Mouse (Mus musculus) left cerebral cortex, adult 8-10 months (tissue): ENCODE results near the gene Itpkb. TPM values are rescaled to one million over a fixed set of nuclear protein-coding genes. Genes with fewer than 3 reads are reported as not detected.

ENCODE experiments used
- DNase-seq, 2 experiments: peaks; one replicate each; pipeline ENCODE4 v3.0.0; 2022; ENCODE audit warnings: low spot score in 2 of 2
- total RNA-seq, 4 experiments: library from RNA; stranded (reverse); gene quantifications; 2 replicates each; pipeline ENCODE4 v1.2.4; 2022

Gene Itpkb
- total RNA-seq, 4 experiments from 2014 or later, result 19.7 to 26.2 (median 21.4) TPM

GRCm38 (mm10) chr1:180393017-180393797, 62.9 kb downstream of the Itpkb start:
- no peak for DNase-seq

- DNase-seq, result no peak
Measured at GRCm38 (mm10) chr1:180393873-180394272, 63.6 kb downstream of the Itpkb start.

GRCm38 (mm10) chr1:180397734-180398133, 67.4 kb downstream of the Itpkb start:
- DNase-seq, result no peak

GRCm38 (mm10) chr1:180398446-180398845, 68.2 kb downstream of the Itpkb start:
- no peak for DNase-seq

GRCm38 (mm10) chr1:180400691-180401455, 70.6 kb downstream of the Itpkb start:
- no peak for DNase-seq

- DNase-seq, result no peak
Measured at GRCm38 (mm10) chr1:180401725-180402124, 71.4 kb downstream of the Itpkb start.

GRCm38 (mm10) chr1:180402481-180403081, 72.3 kb downstream of the Itpkb start:
- no peak for DNase-seq

- DNase-seq, result no peak
Measured at GRCm38 (mm10) chr1:180403357-180403693, 73.0 kb downstream of the Itpkb start.

GRCm38 (mm10) chr1:180403694-180404606, 73.7 kb downstream of the Itpkb start:
- DNase-seq, result no peak

- no peak for DNase-seq
Measured at GRCm38 (mm10) chr1:180404706-180405105, 74.4 kb downstream of the Itpkb start.

- no peak for DNase-seq
Measured at GRCm38 (mm10) chr1:180405576-180406335, 75.5 kb downstream of the Itpkb start.

GRCm38 (mm10) chr1:180406336-180407035, 76.2 kb downstream of the Itpkb start:
- DNase-seq, result no peak

- DNase-seq, result no peak
Measured at GRCm38 (mm10) chr1:180407171-180407671, 76.9 kb downstream of the Itpkb start.

- no peak for DNase-seq
Measured at GRCm38 (mm10) chr1:180407727-180408719, 77.7 kb downstream of the Itpkb start.

GRCm38 (mm10) chr1:180408832-180409231, 78.5 kb downstream of the Itpkb start:
- no peak for DNase-seq

GRCm38 (mm10) chr1:180409771-180410170, 79.5 kb downstream of the Itpkb start:
- DNase-seq, result no peak

GRCm38 (mm10) chr1:180410306-180410705, 80.0 kb downstream of the Itpkb start:
- no peak for DNase-seq

- DNase-seq, result no peak
Measured at GRCm38 (mm10) chr1:180415064-180415463, 84.8 kb downstream of the Itpkb start.
